8 mouse cellular contexts compared by ENCODE assay signal in the genomic region with DNA sequence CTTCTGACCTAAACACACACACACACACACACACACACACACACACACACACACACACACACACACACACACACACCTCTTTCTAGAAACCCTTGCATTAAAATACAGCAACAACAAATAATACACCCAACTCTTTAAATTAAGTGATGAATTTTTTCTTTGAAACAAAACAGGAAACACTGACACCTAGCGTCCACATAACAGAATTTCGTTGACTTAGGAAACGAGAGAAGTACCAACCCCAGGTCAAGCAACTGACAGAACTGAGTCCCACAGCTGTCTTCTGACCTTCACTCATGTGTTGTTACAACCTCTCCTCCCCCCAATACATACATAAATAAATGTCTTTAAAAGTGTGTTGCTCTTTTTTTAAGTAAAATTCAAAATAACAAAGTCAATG. TPM values are rescaled to one million over a fixed set of nuclear protein-coding genes. Genes with fewer than 3 reads are reported as not detected.
DNase-seq lines count a peak whose midpoint lies in the region; ATAC-seq lines count a peak whose summit lies in the region.

No protein-coding gene starts in this region.

- H3K36me3 ChIP-seq in hindbrain, embryonic 16.5 days (ENCODE audit: control insufficient read depth, insufficient read depth, low read length): peaks cover 3% of the 10 kb centered on the region; the same call in 1 of the 2 replicates

- no peaks in the 10 kb centered on the region for H3K27me3 ChIP-seq in hindbrain, embryonic 16.5 days (replicated peaks; ENCODE audit: control insufficient read depth, insufficient read depth, low read length)

- H3K4me3 ChIP-seq in hindbrain, embryonic 16.5 days (ENCODE audit: low read length): no peak overlapping the region

- H3K4me2 ChIP-seq in hindbrain, embryonic 16.5 days (ENCODE audit: low read length): no peak overlapping the region

- H3K9ac ChIP-seq in hindbrain, embryonic 16.5 days (ENCODE audit: low read depth, low read length): no peak overlapping the region

- DNase-seq in heart, adult 8-10 months (ENCODE audit: low spot score): peak; percentile 18
- no peak for DNase-seq in heart, postnatal 25 days (ENCODE audit: low spot score)
- peak; percentile 5 for DNase-seq in right cerebral cortex, adult 18-20 months
- DNase-seq in right cerebral cortex, postnatal 10 days (ENCODE audit: low spot score in 2 of 2): no peak
- peak; percentile 78 for DNase-seq in embryo, embryonic 10 days (ENCODE audit: low spot score)
- peak; percentile 40 for DNase-seq in telencephalon, adult 2 months (ENCODE audit: low read depth, low spot score)

- 4% methylated on average over 3 of the region's 3 CpGs for WGBS in hindbrain, embryonic 16.5 days

- ATAC-seq in inflammation-experienced regulatory T-cells, adult 6 months: no peak
- ATAC-seq in hindbrain, embryonic 16.5 days: no peak

- H3K4me1 ChIP-seq in hindbrain, embryonic 16.5 days (ENCODE audit: control insufficient read depth, insufficient read depth, low read depth, low read length): no peaks in the 10 kb centered on the region

- H3K27ac ChIP-seq in hindbrain, embryonic 16.5 days (ENCODE audit: low read depth, low read length): no peak overlapping the region

- intact Hi-C loops in heart, postnatal 25 days (cut with DNase I): loop anchor here (1.0 kb wide), 1 partner anchor 272 kb away; no protein-coding TSS in a partner anchor

- H3K9me3 ChIP-seq in hindbrain, embryonic 16.5 days (ENCODE audit: control insufficient read depth, low read length): no peaks in the 10 kb centered on the region

RNA-seq across cellular contexts. Expression of a gene that starts 28.8 kb away (rescaled TPM):
- total RNA-seq in heart, adult 8-10 months (2022): 10 to 100 TPM; 15.6 to 21.3 (median 20.1) TPM
- total RNA-seq in heart, postnatal 25 days (2021): 10 to 100 TPM; 21.7 to 24.5 TPM
- 100 to 1,000 TPM in 1 of 3 experiments, 10 to 100 TPM in 2; 67.9 to 101 (median 96.7) TPM for polyA plus RNA-seq in inflammation-experienced regulatory T-cells, adult 6 months (2017; shearing (Covaris generic))
- 18.2 and 18.5 TPM in 2 replicates for polyA plus RNA-seq in hindbrain, embryonic 16.5 days (2015; fragmentation: Nextera tagmentation; extraction: Ambion mirVana)

RNA-seq across cellular contexts. Expression of a gene that starts 33.8 kb away (rescaled TPM):
- total RNA-seq in heart, adult 8-10 months (2022): 10 to 100 TPM; 17.6 to 31.3 (median 22.5) TPM
- 10 to 100 TPM; 13.9 to 20.6 TPM for total RNA-seq in heart, postnatal 25 days (2021)
- polyA plus RNA-seq in inflammation-experienced regulatory T-cells, adult 6 months (2017; shearing (Covaris generic)): 10 to 100 TPM; 13.6 to 25.9 (median 17.6) TPM
- 29.8 and 30.6 TPM in 2 replicates for polyA plus RNA-seq in hindbrain, embryonic 16.5 days (2015; fragmentation: Nextera tagmentation; extraction: Ambion mirVana)

RNA-seq across cellular contexts. Expression of a gene that starts 50.1 kb away (rescaled TPM):
- total RNA-seq in heart, adult 8-10 months (2022): 1 to 10 TPM in 1 of 4 experiments, under 1 TPM in 3; 0.83 to 1.1 (median 0.85) TPM
- under 1 TPM; 0.95 to 0.99 TPM for total RNA-seq in heart, postnatal 25 days (2021)
- 1 to 10 TPM in 2 of 3 experiments, under 1 TPM in 1; 0.56 to 2.0 (median 1.1) TPM for polyA plus RNA-seq in inflammation-experienced regulatory T-cells, adult 6 months (2017; shearing (Covaris generic))
- 1.1 and 1.2 TPM in 2 replicates for polyA plus RNA-seq in hindbrain, embryonic 16.5 days (2015; fragmentation: Nextera tagmentation; extraction: Ambion mirVana)

Comparison
In these comparisons a context has a peak if more than half of its experiments do, and no peak if none do; other contexts are left out.
1. DNase-seq: peak in heart, adult 8-10 months (single experiment), right cerebral cortex, adult 18-20 months (single experiment), embryo, embryonic 10 days (single experiment) and telencephalon, adult 2 months (single experiment); none in heart, postnatal 25 days (single experiment) and right cerebral cortex, postnatal 10 days (0 of 2).